Mouse (Mus musculus): Measurements from ENCODE around the gene 3110001I22Rik.
"Not testable (repeated sequence)": the region's sequence is repeated elsewhere in the genome, so short reads cannot be mapped to it uniquely, and the experiment has no call there.

Gene 3110001I22Rik

GRCm38 (mm10) chr16:13671685-13672385 lies at the start of gene 3110001I22Rik, which contains the start of gene Bfar:
Gene 3110001I22Rik, plus strand, starts transcription at chr16:13671929.
Gene Bfar, plus strand, starts transcription at chr16:13671858.
- peak; percentile 96 for DNase-seq (ENCODE audit: low read depth, low spot score)

GRCm38 (mm10) chr16:13628345-13628744 lies 43.4 kb upstream of the 3110001I22Rik start:
- peak; percentile 59 for DNase-seq (ENCODE audit: low read depth, low spot score)

DNA sequence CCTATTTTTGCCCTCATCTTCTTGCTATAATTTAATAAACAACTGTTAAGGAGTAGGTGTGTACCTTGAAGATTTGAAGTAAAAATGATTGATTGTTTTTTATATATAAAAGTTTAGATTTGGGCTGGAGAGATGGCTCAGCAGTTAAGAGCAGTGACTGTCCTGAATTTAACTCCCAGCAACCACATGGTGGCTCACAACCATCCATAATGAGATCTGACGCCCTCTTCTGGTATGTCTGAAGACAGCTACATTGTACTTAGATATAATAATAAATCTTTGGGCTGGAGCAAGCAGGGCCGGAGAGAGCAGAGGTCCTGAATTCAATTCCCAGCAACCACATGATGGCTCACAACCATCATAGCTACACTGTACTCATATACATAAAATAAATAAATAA lies 33.5 kb upstream of the 3110001I22Rik start:
- not testable (repeated sequence) for DNase-seq (ENCODE audit: low read depth, low spot score)

DNA sequence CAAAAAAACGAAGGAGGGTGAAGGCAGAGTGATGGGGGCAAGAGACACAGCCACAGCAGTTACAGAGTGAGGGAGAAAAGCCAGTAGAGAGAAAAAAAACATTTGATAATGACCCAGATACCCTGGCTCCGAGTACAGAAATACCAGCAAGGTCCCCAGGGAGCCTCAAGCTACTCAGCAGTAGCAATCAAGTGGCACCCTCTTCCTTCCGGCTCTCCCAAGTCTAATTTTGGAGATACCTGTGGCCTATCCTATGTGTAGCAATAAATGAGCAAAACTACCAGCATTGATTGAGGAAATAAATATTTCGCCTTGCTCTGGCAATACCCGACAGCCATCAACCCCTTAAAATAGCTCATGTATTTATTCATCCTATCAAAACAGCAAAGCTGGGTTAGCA lies 32.2 kb upstream of the 3110001I22Rik start:
- DNase-seq (ENCODE audit: low read depth, low spot score): no peak

DNA sequence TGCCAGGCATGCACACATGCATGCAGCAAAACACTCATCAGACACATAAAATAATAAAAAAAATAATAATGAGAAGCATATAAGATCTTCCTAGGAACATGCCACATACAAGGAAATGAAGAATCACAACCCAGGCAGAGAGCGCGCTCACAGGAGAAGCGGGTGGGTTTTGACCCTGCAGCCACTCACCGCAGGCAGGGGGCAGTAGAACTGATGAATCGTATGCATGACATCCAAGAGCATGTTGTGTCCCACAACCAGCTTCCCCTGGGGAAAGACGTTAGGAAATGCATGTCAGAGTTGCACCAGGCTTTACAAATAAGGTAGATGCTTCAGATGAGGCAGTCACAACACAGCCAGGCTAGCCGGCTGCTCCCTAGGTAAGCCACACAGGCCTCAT lies 31.7 kb upstream of the 3110001I22Rik start:
- peak; percentile 21 for DNase-seq (ENCODE audit: low read depth, low spot score)

DNA sequence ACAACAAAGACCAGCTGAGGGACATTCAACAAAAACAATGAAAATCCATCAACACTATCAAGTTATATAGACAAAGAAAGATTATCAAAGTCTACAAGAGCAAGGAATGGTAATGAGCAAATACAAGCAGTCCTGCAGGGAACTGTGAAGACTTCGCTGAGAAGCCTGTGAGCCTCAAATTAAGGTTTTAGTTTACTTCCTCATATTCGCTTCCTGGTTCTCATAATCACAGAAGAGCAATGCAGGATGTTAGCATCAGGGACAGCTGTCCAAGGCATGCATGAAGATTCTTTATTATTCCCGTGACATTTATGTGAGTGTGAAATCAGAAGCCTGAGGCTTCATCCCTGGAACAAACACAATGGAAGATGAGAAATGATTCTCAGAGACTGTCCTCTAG lies 27.3 kb upstream of the 3110001I22Rik start:
- DNase-seq (ENCODE audit: low read depth, low spot score): no peak

DNA sequence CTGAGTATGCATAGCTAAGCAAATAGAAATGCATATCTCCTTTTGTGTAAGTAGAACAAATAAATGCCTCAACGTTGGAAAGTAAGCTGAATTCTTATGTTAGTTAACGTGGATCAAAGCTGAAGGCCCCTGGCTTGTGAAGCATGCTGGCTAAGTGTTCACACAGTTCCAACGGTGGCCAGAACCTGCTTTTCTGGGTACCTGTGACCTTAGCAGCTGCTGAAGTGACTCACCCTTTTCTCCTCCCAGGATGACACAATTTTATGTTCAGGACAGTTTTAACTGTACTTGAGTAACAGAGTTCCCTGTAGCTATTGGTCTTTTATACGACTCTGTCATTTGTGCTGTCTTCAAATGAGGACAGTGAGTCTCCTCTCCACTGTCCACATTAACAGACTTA lies 25.8 kb upstream of the 3110001I22Rik start:
- no peak for DNase-seq (ENCODE audit: low read depth, low spot score)

- no peak for DNase-seq (ENCODE audit: low read depth, low spot score)
Measured at GRCm38 (mm10) chr16:13658886-13659285, 12.8 kb upstream of the 3110001I22Rik start.

GRCm38 (mm10) chr16:13660736-13661135 lies 11.0 kb upstream of the 3110001I22Rik start:
- DNase-seq (ENCODE audit: low read depth, low spot score): no peak

DNA sequence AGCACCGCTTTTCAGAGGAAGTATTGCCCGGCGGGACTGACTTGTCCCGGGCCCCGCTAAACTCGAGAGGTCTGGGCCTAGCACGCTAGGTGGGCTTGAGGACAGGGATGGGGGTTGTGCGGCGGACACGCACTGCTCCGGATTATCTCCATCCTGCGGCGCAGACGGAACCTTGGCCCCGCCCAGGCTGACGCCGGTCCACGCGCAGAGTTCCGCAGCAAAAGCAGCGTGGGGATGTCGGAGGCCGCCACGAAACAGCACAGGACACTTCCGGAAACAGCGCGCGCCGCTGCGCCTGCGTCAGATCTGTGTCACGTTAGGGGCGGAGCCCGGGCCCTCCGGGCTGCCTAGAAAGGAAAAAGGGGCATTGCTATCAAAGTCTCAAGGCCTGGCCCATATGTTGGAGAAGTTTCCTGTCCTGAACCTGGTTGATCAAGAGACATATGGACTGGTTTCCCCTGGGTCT lies 3.8 kb upstream of the 3110001I22Rik start, which contains the start of gene Parn:
Gene Parn (minus strand): TSS at position 293 of the 466 bp plus-strand sequence.
- DNase-seq (ENCODE audit: low read depth, low spot score): peak; percentile 94

DNA sequence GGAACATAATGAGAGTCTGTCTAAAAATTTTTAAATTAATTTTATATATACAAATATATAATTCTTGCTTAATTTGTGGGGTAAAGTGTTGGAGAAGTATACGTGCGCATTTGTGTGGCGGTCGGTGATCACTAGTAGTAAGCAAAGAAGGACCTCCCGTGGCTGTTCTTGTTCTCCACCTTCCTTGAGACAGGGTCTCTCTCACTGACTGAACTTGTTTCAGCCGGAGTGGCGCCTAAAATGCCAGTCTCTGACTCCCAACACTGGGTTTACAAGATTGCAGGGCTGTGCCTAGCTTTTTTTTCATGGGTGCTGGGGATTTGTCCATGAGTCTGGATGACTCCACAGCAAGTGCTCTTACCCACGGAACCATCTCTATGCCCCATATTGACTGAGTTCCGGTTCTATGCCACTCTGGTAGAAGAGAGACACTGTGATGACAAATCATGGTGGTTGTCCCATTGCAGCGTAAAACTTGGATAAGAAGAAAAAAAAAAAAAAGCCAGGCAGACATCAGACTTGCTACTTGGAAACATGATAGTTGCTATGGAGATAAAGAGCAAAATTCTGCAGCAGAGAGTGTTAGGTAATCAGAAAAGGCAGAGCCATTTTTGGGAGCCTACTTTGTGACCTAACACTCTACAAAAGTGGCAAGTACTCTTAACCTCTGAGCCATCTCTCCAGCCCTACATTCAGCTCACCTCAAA lies 3.2 kb upstream of the 3110001I22Rik start:
- DNase-seq (ENCODE audit: low read depth, low spot score): no peak

GRCm38 (mm10) chr16:13669282-13669681 lies 2.4 kb upstream of the 3110001I22Rik start:
- DNase-seq (ENCODE audit: low read depth, low spot score): no peak

DNA sequence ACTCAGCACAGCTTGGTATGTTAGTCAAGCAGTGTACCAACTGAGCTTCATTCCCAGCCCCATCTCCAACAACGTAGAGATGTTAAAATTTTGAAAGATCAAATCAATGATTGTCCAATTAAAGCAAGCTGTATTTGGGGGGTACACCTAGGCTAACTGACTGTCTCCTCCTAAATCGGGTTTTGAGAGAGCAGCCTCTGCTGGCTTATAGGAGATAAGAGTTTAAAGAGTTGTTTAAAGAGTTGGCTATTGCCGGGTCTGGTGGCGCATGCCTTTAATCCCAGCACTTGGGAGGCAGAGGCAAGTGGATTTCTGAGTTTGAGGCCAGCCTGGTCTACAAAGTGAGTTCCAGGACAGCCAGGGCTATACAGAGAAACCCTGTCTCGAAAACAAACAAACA lies 833 bp upstream of the 3110001I22Rik start:
- DNase-seq (ENCODE audit: low read depth, low spot score): not testable (repeated sequence)

GRCm38 (mm10) chr16:13672386-13672898 lies 713 bp downstream of the 3110001I22Rik start:
- DNase-seq (ENCODE audit: low read depth, low spot score): peak; percentile 87

DNA sequence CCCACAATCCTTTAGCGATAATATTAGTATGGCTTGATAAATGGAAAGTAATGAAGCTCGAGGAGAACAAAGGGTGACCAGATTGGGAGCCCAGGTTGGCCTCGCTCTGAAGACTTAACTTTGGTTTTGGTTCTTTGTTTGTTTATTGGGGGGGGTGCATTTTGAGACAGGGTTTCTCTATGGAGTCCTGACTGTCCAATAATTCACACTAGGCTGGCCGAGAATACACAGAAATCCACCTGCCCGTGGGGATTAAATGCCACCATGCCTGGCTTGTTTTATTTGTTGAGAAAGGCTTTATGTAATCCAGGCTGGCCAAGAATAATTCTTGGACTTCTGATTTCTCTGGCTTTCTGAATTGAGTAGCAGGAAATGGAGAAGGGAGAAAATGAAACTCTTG lies 1.4 kb downstream of the 3110001I22Rik start:
- DNase-seq (ENCODE audit: low read depth, low spot score): no peak

- DNase-seq (ENCODE audit: low read depth, low spot score): no peak
Measured at GRCm38 (mm10) chr16:13674511-13674910, 2.8 kb downstream of the 3110001I22Rik start.

- peak; percentile 13 for DNase-seq (ENCODE audit: low read depth, low spot score)
Measured at GRCm38 (mm10) chr16:13678601-13679319, 7.0 kb downstream of the 3110001I22Rik start.

DNA sequence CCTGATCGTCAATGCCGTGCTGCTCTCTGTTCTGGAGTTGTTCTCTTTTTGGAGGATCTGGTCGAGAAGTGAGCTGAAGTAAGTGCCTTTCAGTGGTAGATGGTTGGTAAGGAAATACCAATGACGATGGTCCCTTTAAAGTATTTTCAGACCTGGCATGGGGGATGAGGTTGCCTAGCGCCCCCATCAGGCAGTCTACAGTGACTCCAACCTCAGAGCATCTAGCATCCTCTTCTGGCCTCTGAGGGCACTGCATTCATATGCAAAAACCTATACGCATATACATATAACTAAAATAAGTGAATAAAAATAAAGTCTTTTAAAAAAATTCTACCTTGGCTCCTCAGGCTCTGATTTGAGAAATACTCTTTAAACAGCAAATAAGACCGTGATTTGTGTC lies 27.3 kb downstream of the 3110001I22Rik start:
- peak; percentile 18 for DNase-seq (ENCODE audit: low read depth, low spot score)

DNA sequence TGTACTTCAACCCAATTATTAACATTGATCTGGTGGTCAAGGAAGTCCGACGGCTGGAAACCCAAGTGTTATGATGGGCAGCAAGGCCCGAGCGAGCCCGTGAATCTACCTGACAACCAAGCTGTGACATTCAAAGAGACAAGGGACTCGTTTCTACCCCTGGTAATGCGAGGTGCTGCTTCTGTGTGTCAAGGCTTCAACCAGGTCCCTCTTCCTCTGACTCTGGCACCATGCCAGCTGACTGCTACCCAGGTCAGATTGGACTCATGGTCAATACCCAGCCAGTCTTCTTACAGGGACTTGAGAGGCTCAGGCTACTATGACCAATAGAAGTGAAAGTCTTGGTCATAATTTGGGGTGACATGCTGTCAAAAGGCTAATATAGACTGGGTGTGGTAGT lies 30.5 kb downstream of the 3110001I22Rik start:
- DNase-seq (ENCODE audit: low read depth, low spot score): no peak

DNA sequence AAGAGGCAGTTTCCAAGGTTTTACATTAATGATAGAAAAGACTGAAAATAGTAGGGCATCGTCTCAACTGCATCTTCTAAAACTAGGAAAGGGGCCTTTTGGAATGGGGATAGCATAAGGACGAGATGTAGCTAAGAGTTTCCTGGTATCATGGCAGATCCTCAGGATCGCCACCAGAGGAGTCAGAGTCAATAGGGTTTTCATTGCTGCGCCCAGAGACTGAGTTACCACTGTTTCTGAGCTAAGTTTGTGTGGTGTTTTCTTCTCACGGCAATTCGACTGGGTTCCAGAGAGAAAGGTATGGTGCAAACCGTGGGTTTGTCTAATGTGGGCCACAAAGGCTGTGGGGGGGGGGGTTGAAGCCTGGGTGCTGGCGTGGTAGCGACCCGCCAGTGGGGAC lies 32.9 kb downstream of the 3110001I22Rik start:
- DNase-seq (ENCODE audit: low read depth, low spot score): no peak

DNA sequence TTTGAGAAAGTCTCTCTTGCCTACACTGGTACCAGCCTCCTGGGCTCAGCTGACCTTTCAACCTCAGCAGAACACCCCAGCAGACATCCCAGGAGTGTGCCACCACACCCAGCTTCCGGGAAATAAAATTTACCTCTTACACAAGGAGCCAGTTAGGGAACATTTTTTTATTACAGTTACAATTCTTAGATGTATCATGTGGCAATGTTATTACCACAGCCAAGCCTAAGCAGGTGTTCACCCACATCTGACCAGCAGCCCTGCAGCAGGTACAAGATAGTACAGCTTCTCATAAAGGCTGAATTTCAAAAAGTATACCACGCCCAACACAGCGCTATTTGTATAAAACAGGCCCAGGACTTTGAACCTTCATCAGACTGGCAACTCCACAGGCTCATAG lies 43.2 kb downstream of the 3110001I22Rik start:
- DNase-seq (ENCODE audit: low read depth, low spot score): no peak
